Mouse (Mus musculus): ENCODE data around the gene Cd44.

Cd44 gene

GRCm38 (mm10) chr2:102763991-102764390, 137.5 kb downstream of the Cd44 start:
- DNase-seq (ENCODE audit: low spot score in 2 of 2): no peak

DNA sequence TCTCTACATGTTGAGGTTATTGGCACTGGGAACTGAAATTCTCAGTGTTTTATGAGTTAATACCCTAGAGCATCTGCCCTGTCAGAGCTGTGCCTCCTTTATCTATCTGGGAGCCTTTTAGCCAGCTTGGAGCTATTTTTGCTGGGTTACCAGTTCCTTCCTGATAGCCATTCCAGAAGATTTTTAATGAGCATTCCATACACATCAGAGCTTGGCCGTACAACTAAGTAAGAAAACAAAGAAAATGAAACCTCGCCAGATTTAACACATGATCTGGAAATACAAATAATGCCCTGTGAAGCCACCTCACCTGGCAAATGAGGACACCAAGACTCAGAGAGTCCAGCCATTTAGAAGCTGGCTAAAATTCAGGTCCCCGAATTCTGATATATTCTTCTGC, 138.3 kb downstream of the Cd44 start:
- no peak for DNase-seq (ENCODE audit: low spot score in 2 of 2)

Measured in natural killer cell, adult 2 months (primary cell).